Mouse (Mus musculus): ENCODE results near the gene Mettl8. TPM values are rescaled to one million over a fixed set of nuclear protein-coding genes. Genes with fewer than 3 reads are reported as not detected.

Mettl8 gene
- total RNA-seq (2021): 10 to 100 TPM; 12.6 to 13.6 TPM

DNA sequence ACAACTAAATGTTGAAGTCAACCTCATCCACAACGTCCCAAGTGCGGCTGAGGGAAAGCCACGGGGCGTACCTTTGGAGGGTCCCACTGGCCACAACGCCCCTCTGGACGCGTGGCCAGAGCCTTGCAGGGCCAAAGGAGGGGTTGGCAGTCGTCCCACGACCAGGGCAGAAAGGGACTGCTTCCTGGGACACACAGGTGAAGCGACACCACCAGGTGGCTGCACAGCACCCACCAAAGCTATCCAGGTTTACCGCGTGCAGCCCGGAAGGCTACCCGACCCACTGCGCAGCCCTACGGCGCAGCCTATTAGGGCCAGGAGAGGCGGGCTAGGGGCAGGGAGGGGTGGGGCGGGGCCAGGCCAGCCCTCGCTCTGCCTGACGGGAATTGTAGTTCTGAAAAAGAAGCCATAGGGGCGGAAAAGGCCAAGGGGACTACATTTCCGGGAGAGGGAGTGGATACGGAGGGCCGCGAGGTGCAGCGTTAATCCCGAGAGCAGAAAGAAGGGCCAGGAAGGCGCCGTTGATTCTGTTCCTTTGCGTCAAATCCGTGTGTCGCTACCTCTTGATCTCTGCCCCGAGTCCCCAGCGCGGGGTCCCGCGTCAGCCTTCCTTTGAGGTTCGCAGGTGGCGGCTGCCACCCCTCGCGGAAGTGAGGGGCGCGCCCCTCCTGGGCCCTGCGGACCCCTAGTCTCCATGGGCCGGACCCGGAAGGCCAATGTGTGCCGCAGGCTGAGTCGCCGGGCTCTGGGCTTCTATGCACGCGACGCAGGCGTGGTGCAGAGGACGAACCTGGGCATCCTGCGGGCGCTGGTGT is at the start of gene Mettl8, which contains the start of gene Dcaf17:
Gene Mettl8 (minus strand): TSS at position 284 of the 815 bp plus-strand sequence.
Gene Dcaf17 (plus strand): TSS at position 29 of the 815 bp plus-strand sequence.
- peak; percentile 86 to 95 for DNase-seq (ENCODE audit: low spot score in 2 of 2)
- intact Hi-C loops (cut with DNase I): no loop called here

DNA sequence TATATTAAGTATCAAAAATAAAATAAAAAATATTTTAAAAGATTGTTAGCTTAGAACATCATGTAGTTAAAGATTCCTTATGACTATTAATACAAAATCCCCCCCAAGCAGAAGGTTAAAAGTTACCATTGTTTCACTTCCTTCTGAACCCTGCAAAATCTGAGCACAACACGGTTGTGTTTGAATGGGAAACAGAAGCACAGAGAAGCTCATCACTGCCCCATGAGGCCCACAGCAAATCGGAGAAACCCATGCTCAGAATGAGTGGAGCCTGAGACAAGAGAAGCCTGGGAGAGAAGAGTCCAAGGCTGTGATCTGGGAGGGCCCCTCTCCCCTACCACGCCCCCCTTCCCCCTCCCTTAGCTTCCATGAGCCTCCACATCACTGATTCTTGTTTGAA is 49.3 kb upstream of the Mettl8 start:
- intact Hi-C loops (cut with DNase I): no loop called here
- no peak for DNase-seq (ENCODE audit: low spot score in 2 of 2)

DNA sequence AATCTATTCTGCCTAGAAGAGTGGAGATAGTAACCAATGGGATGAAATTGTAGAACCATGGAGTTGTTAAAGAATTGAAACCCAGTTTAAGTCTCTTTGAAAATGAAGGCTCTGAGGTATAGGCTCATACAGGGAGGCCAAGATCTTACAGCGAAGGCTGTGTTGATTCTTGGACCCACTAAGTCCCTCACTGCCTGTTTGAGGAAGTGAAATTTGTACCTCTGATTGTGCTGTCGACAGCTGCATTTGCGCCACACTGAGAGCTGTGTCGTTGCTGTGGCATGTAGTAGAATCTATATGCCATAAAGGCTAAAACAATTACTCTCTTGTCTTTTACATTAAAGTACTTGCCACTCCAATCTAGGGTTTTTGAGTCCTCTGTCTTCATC is 47.9 kb upstream of the Mettl8 start:
- intact Hi-C loops (cut with DNase I): no loop called here
- DNase-seq (ENCODE audit: low spot score in 2 of 2): no peak

DNA sequence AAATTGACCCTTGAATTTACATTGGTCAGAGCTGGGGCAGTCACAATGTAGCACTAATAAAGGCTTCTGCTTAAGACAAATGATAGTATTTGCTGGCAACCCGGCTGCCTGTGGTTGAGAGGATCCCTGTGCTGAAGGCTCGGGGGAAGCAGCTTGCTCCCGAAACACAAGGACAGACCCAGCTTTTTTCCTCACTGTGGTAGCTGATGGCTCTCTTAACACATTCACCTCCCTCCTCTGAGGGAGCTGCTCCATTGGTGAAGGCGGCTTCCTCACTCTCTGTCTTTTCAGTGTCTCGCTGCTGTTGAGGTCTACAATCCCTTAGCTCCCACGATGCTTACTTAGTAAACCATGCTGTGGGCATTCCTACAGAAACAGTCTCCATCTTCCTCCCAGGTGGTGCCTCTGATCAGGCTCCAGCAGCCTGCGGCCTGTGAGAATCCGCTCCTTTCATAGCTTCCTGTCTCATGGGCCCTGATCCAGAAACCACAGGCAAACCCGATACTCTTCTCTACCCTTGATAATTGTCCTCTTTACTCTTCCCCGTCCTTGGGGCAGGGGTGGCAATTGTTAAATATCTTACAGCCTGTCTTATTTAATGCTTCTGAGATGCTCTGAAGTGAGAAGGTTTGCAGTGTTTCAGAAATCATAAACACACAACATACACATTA is 47.4 kb upstream of the Mettl8 start:
- intact Hi-C loops (cut with DNase I): no loop called here
- no peak for DNase-seq (ENCODE audit: low spot score in 2 of 2)

DNA sequence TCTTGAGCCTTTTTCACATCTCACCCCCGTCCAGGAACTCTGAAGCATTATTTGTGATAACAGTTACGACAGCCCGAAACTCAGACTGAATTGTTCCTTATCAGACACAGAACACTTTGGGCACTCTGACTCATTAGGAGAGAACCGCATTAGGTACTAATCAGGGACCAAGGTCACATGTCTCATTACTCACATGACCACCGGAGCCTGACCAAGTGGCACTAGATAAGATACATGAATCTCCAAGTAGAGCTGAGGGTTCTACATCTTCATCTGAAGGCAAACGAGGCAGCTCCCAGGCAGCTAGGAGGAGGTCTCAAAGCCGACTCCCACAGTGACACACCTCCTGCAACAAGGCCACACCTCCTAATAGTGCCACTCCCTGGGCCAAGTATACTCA is 40.8 kb upstream of the Mettl8 start:
- DNase-seq (ENCODE audit: low spot score in 2 of 2): no peak
- intact Hi-C loops (cut with DNase I): no loop called here

DNA sequence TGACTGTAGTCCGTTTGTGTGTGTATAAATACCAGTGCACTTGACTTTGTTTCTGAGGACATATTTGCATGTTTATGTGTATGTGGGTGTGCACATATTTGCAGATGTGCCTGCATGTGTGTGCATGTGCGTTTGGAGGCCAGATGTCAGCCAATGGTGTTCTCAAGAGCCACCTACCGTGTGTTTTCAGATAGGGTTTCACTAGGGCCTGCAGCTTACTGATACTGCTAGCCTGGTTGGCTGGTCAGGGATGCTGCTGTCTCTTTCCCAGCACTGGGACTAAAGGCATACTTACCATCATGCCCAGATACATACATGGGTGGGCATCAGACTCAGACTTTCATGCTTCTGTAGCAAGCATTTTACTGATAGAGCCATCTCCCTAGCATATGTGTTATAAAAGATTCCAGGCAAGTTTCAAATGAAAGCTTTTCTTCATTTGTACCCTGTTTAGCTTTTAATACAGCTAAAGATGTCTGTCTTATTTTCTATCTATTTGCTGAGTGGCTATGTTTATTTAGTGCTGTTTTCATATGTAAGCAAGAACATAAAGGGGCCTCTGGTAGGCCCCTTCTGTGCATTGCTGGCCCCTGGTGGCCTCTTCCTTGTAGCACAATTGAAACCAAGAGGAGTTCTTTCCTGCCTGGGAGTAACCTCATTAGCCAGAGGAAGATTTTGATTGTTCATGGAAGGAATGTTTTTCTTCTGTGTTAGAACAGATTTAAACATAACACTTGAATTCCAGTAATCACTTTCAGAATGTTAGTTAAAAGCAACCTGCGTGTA is 35.5 kb upstream of the Mettl8 start:
- intact Hi-C loops (cut with DNase I): no loop called here

DNA sequence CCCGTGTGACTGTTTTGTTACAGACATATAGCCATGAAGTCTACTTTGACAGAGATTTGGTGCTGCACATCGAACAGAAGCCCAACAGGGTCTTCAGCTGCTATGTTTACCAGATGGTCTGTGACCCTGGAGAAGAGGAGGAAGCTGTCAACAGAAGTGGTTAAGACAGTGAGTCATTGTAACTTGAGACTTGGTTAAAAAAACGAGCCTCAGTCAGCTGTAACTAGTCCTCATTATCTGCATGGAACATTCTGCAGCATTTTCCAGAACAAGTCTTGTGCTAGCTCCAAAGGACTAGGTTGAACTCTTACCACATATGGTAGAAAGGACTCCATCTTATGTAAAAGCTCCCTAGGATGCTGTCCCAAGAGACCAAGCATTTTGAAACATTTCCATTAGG is 34.4 kb upstream of the Mettl8 start:
- DNase-seq (ENCODE audit: low spot score in 2 of 2): no peak
- intact Hi-C loops (cut with DNase I): no loop called here

More for the DNA sequence above, 35.5 kb upstream of the Mettl8 start:
- no peak for DNase-seq (ENCODE audit: low spot score in 2 of 2)

DNA sequence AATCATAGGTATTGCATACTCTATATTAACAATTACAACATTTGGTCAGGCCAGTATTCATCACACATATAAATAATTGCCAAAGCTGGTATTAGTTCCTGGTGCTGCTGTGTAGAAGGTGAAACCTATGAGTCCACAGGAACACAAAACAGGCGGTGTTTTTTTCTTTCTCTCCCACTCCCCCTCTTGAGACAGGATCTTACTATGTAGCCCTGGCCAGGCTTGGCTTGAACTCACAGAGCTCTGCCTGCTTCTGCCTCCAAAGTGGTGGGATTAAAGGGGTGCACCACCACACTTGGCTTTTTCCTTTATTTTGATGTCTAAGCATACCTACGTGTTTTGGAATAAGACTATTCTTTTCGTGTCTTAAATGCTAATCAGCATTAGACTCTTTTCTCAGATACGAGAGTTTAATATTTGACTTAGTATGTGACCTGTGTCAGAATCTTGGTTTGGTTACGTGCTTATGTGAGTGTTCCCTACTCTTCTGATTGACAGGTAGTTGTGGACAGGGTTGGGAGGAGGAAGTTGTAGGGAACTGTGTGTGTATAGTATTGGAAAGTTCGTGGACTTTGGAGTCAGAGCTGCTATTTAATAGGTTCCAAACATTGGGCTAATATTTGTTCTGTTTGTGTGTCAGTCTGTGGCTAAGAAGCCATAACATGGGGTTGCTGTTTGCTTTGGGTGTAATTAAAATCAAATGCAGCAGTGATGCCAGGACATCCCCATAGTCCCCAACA is 28.2 kb upstream of the Mettl8 start:
- no peak for DNase-seq (ENCODE audit: low spot score in 2 of 2)
- intact Hi-C loops (cut with DNase I): no loop called here

DNA sequence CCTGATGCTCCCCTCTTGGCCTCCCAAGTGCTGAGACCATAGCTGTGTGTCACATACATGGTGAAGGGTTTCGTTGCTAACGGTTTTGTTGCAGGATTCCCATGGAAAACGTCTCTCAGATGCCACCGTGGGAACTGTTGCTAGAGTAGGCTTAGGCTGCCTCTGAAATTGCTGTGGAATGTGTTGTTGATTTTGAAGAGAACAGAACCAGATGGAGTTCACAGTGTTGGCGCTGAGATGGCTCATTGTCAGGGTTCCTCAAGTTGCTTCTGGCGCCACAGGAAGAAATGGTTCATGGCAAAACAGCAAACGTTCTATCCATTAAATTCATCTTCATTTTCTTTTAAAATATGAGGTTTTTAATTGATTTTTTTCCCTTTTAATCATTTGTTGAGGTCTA is 27.0 kb upstream of the Mettl8 start:
- intact Hi-C loops (cut with DNase I): no loop called here
- DNase-seq (ENCODE audit: low spot score in 2 of 2): peak in 1 of 2 experiments; percentile 17

DNA sequence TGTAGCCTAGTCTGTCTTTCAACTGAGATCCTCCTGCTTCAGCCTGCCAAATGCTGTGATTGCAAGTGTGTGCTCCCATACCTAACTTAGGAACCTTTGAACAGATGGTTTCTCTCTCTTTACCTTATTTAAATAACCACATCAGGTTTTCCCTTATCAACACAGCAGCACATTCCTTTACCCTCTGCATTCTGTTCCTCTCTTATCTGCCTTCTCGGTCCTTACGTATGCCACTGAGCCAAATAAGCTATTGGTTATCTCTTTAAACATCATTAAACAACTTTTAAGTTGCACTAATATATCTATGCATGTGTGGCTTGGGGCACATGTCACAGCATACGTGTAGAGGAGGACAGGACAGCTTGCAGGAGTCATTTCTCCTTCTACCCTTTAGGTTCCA is 18.4 kb upstream of the Mettl8 start:
- intact Hi-C loops (cut with DNase I): no loop called here
- no peak for DNase-seq (ENCODE audit: low spot score in 2 of 2)

DNA sequence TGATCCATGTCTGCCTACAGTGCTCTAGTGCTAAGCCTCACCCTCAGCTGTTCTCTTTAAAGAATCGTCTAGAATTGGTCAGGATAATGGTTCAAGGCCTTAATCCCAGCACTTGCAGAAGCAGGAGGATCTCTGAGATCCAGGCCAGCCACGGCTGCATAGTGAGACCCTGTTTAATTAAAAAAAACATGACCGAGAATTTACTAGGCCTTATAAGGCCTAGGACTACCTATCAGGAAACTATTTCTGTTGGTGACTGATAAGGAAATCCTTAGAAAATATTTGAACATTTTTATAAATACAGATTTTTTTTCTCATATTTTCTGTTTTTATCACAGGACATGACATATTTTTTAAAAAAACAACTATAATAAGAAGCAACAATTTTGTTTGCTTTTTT is 17.9 kb upstream of the Mettl8 start:
- intact Hi-C loops (cut with DNase I): no loop called here
- DNase-seq (ENCODE audit: low spot score in 2 of 2): no peak

DNA sequence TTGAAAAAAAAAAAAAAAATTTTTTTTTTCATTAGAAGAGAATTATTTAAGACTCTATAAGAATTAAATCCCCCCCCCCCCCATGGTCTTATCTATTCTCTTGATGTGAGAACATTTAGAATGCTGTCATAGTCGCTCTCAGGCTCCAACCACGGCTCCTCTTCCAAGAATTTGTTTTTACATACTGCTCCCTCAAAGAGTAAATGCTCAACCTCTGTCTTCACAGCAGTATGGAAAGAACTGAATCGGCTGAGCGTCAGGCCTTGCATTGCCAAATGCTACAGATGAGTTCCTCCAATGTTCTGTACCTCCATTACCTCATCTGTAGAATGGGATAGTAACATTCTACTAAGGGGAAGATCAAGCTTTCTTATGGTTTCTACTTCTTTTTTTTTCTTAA is 16.2 kb upstream of the Mettl8 start:
- no peak for DNase-seq (ENCODE audit: low spot score in 2 of 2)
- intact Hi-C loops (cut with DNase I): no loop called here

DNA sequence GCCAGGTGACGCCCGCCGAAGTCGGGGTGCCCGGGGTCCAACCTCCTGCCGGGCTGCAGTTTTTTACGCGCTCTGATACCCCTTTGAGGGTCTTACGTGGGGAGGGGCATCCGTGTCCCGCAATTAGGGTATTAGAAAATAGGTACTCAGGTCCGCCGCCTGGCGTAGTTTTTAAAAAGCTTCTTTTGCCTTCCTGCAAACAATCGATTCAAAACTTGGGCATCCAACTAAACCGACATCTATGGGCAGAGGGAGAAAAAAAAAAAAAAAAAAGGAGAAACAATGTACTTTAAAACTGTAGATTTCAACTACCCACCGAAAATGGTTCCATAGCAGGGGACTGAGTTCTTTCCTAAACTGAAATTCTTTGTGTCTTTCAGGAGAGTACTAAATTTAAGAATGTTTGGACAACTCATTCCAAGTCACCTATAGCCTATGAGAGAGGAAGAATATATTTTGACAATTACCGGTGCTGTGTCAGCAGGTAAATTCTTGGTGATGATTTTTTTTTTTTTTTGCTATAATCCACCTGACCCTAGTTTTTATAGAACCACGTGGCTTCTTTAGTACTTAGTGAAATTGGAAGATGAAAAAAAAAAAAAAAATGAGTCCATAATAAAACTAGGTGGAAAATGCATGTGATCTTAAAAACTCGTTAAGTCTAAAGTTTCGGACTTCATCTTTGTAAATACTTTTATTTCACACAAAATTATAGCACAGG is 892 bp upstream of the Mettl8 start:
- intact Hi-C loops (cut with DNase I): no loop called here
- no peak for DNase-seq (ENCODE audit: low spot score in 2 of 2)

DNA sequence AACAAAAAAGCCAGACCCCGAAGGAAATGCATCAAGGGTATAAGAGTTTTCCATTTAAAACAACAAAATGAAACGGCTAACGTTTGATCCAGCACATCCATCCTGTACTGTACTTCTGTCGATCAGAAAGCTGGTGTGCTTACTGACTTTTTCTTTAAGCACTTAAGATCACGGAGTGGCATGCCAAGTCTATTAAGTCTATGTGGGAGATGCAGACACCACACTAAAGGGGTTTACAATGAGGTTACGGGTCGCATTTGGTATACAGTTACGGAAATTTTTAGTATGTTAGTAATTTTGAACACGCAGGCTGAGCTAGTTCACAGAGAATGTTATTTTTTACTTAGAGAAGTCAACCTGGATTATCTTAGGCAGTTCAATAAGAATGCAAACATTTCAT is 667 bp downstream of the Mettl8 start:
- intact Hi-C loops (cut with DNase I): no loop called here

DNA sequence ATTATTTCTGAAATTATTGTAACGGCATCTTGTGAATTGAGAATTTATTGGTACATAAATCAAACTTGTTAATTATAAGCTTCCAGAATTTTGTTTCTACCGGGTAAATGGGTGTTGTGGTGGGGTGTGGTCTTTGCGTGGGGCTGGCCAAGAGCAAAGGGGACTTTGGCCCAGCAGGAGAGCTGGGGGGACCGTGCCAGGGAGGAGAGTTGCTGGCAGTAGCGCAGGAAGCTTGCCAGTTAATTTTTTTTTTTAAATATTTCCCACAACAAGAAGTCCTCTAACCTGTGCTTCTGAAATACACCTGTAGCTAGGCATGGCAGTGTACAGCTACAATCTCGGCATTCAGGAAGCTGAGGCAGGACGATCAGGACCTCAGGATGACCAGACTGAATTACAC is 4.9 kb downstream of the Mettl8 start:
- DNase-seq (ENCODE audit: low spot score in 2 of 2): no peak
- intact Hi-C loops (cut with DNase I): no loop called here

More for the DNA sequence above, 667 bp downstream of the Mettl8 start:
- peak in 1 of 2 experiments; percentile 17 for DNase-seq (ENCODE audit: low spot score in 2 of 2)

DNA sequence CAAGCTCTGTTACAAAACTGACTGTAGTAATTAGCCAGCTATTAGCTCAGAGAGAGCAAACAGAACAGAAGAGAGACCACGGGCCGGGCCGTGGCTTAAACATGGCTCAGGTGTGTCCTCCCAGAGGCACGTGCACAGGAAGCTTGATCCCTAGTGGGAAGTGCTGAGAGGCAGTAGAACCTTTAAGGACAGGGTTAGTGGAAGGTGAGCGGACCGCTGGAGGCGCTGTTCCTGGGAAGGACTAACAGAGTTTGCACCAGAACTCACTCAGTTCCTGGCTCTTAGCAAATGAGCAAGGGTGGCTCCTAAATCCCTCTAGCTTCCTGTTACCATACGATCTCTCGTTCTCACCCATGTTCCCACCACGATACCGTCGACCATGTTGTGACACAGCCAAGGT is 6.5 kb downstream of the Mettl8 start:
- intact Hi-C loops (cut with DNase I): no loop called here
- no peak for DNase-seq (ENCODE audit: low spot score in 2 of 2)

DNA sequence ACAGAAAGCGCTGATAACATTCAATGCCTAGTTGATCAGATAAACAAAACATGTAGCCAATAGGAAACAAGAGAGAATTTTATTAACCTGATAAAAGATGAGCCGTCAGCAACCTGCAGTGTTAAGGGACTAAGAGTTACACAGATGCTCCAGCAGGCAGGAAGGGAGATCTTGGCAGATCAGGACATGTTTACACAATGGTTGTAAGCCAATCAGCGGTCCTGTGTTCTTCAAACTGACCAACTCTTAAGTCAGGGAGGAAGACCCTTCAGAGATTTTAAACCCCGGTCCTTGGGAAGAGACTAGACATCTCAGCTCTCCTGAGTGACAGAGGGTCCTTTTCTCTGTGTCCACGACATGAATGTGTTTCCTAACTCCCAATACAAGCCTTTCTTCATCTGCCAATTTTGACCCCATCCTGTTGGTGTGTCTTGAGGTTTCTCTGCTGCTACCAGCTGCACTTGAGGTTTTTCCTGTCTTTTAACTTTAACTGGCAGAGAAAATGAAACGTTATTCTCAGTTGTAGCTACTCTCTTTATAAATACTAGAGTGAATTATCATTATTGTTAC is 8.5 kb downstream of the Mettl8 start:
- no peak for DNase-seq (ENCODE audit: low spot score in 2 of 2)

DNA sequence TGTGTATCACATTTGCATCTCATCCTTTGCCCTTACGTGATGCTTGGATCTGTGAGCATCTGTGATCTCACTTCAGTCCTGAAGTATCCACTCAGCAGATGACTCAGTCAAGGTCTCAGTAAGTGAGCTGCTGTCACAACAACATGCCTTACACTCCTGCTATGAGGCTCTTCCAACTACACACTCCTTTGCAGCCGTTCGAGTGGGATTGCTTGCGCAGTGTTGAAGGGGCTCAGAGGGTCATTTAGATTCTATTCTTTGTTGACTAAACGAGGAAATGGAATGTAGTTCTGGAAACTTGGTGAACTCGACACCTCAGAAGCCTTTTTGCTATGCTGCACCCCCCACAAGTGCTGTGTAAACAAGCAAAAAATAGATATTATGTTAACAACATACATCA is 9.2 kb downstream of the Mettl8 start:
- intact Hi-C loops (cut with DNase I): no loop called here
- DNase-seq (ENCODE audit: low spot score in 2 of 2): no peak

More for the DNA sequence above, 8.5 kb downstream of the Mettl8 start:
- intact Hi-C loops (cut with DNase I): no loop called here
